ENCODE assay signal across 17 mouse cellular contexts in the genomic region with DNA sequence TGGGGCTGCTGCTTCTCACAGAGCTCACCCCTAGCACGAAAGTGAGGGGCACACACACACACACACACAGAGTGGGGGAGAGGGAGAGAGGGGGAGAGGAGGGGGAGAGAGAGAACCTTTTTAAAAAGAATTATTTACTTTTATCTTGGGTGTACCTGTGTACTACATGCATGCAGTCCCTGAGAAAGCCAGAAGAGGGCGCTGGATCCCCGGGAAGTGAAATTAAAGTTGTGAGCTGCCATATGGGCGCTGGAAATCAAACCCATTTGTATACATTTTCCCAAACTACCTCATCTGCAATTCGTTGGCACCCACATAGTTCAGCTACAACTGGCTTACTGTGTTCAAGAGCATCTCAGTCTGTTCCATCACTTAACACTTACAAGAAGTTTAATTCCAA. TPM values are rescaled to one million over a fixed set of nuclear protein-coding genes. Genes with fewer than 3 reads are reported as not detected.
DNase-seq lines count a peak whose midpoint lies in the region; ATAC-seq and TF ChIP-seq lines count a peak whose summit lies in the region.
"Had no signal": no experiment of that assay in that cellular context is flagged by ENCODE, and none has a peak within 500 bp of the region (broad histone marks: within the 10 kb centered on the region; RNA-seq: fewer than 3 reads in every experiment).

No protein-coding gene starts in this region.

- no peaks in the 10 kb centered on the region for H3K4me1 ChIP-seq in kidney, postnatal 0 days (replicated peaks; ENCODE audit: insufficient read depth, low read length)
- no peaks in the 10 kb centered on the region for H3K4me1 ChIP-seq in kidney, embryonic 16.5 days (ENCODE audit: insufficient read depth, low read length)
- no peaks in the 10 kb centered on the region for H3K4me1 ChIP-seq in midbrain, postnatal 0 days (ENCODE audit: insufficient read depth, low read length)
- no peaks in the 10 kb centered on the region for H3K4me1 ChIP-seq in midbrain, embryonic 15.5 days
- H3K4me1 ChIP-seq in ES-E14 (ENCODE audit: control insufficient read depth in 2 of 2, insufficient read depth in 2 of 2, low read length in 2 of 2, poor library complexity in 1 of 2) = no peaks in the 10 kb centered on the region
- H3K4me1 ChIP-seq in small intestine, adult 2 months (ENCODE audit: control insufficient read depth, insufficient read depth, insufficient read length, low read length) = no peaks in the 10 kb centered on the region
- H3K4me1 ChIP-seq: megakaryocyte, embryonic 14.5 days had no signal

- peaks cover 20% of the 10 kb centered on the region for H3K36me3 ChIP-seq in kidney, postnatal 0 days (ENCODE audit: insufficient read depth, low read length)
- peaks cover 33% of the 10 kb centered on the region for H3K36me3 ChIP-seq in kidney, embryonic 16.5 days (ENCODE audit: insufficient read depth, low read length)
- H3K36me3 ChIP-seq in midbrain, postnatal 0 days (ENCODE audit: insufficient read depth, low read length) = 0 out of 2 replicates have a peak, but pooled peaks cover 5% of the 10 kb centered on the region
- H3K36me3 ChIP-seq in midbrain, embryonic 15.5 days (replicated peaks) = no peaks in the 10 kb centered on the region
- H3K36me3 ChIP-seq in ES-E14 (ENCODE audit: control insufficient read depth, insufficient read depth, low read length, poor library complexity, severe bottlenecking) = peaks cover 13% of the 10 kb centered on the region; the same call in 1 of the 2 replicates
- H3K36me3 ChIP-seq in small intestine, adult 2 months (ENCODE audit: control insufficient read depth, insufficient read depth, low read length) = peaks cover 14% of the 10 kb centered on the region; the same call in 1 of the 2 replicates

- H3K9ac ChIP-seq in kidney, postnatal 0 days (ENCODE audit: low read depth, low read length) = no peak overlapping the region
- no peak overlapping the region for H3K9ac ChIP-seq in kidney, embryonic 16.5 days (replicated peaks; ENCODE audit: low read length)
- no peak overlapping the region for H3K9ac ChIP-seq in midbrain, postnatal 0 days (replicated peaks; ENCODE audit: low read length, poor library complexity, severe bottlenecking)
- no peak overlapping the region for H3K9ac ChIP-seq in midbrain, embryonic 15.5 days
- H3K9ac ChIP-seq in ES-E14 (ENCODE audit: insufficient read depth, low read depth, low read length, poor library complexity, severe bottlenecking) = no peak overlapping the region
- H3K9ac ChIP-seq: heart, embryonic 13.5 days had no signal

- H3K27me3 ChIP-seq in kidney, postnatal 0 days (ENCODE audit: insufficient read depth, low read length) = no peaks in the 10 kb centered on the region
- H3K27me3 ChIP-seq in kidney, embryonic 16.5 days (ENCODE audit: insufficient read depth, low read length) = no peaks in the 10 kb centered on the region
- no peaks in the 10 kb centered on the region for H3K27me3 ChIP-seq in midbrain, postnatal 0 days (ENCODE audit: insufficient read depth, low read length)
- H3K27me3 ChIP-seq in midbrain, embryonic 15.5 days (replicated peaks) = no peaks in the 10 kb centered on the region
- no peaks in the 10 kb centered on the region for H3K27me3 ChIP-seq in small intestine, adult 2 months (ENCODE audit: control insufficient read depth, insufficient read depth, low read length)
- H3K27me3 ChIP-seq: heart, embryonic 13.5 days; megakaryocyte, embryonic 14.5 days had no signal

- no peak for DNase-seq in kidney, postnatal 0 days (ENCODE audit: low spot score)
- no peak for DNase-seq in midbrain, postnatal 0 days (ENCODE audit: low spot score)
- no peak for DNase-seq in ES-E14 (ENCODE audit: low read depth, low spot score)
- DNase-seq in urinary bladder, adult 2 months (ENCODE audit: low spot score) = no peak
- no peak for DNase-seq in cerebellum, adult 11-12 months
- DNase-seq: cerebellum, adult 11 months; heart, postnatal 4 days; kidney, postnatal 10 days; thymus, postnatal 36 days had no signal

- TF ChIP-seq POLR2A in small intestine, adult 2 months (IDR thresholded peaks at IDR 0.05; ENCODE audit: low read depth, low read length) = no peak

- ATAC-seq in kidney, postnatal 0 days (replicated peaks; ENCODE audit: low FRiP score, low read depth) = no peak
- ATAC-seq in kidney, embryonic 16.5 days (ENCODE audit: low FRiP score, low TSS enrichment) = no peak
- no peak for ATAC-seq in midbrain, postnatal 0 days (ENCODE audit: low FRiP score)
- no peak for ATAC-seq in midbrain, embryonic 15.5 days (replicated peaks)
- ATAC-seq: forebrain, embryonic 14.5 days; inflammation-experienced regulatory T-cells, adult 6 months had no signal

- no peak overlapping the region for H3K27ac ChIP-seq in kidney, postnatal 0 days
- no peak overlapping the region for H3K27ac ChIP-seq in kidney, embryonic 16.5 days (ENCODE audit: low read length)
- H3K27ac ChIP-seq in midbrain, postnatal 0 days (ENCODE audit: low read depth, low read length) = no peak overlapping the region
- no peak overlapping the region for H3K27ac ChIP-seq in midbrain, embryonic 15.5 days
- H3K27ac ChIP-seq in ES-E14 (ENCODE audit: insufficient read depth, low read depth, low read length, poor library complexity, severe bottlenecking) = no peak overlapping the region
- no peak overlapping the region for H3K27ac ChIP-seq in small intestine, adult 2 months (ENCODE audit: insufficient read depth, low read depth, low read length)
- H3K27ac ChIP-seq: heart, embryonic 13.5 days had no signal

- TF ChIP-seq CTCF in kidney, postnatal 0 days (IDR thresholded peaks at IDR 0.05; ENCODE audit: low read depth) = peak; percentile 36; the same call in 1 of the 2 replicates
- TF ChIP-seq CTCF in midbrain, postnatal 0 days (IDR thresholded peaks at IDR 0.05) = peak; percentile 33
- TF ChIP-seq CTCF in small intestine, adult 2 months (IDR thresholded peaks at IDR 0.05; ENCODE audit: extremely low read depth, insufficient read length, insufficient replicate concordance, low read depth, low read length) = peak; percentile 11; the same call in 1 of the 2 replicates

- in situ Hi-C loops in ES-E14 (cut with MboI; ENCODE audit: low sequenced_read_pairs in 2 of 2, unreplicated experiment in 2 of 2) = no loop called here

- no peak overlapping the region for H3K4me2 ChIP-seq in kidney, postnatal 0 days (ENCODE audit: low read length)
- H3K4me2 ChIP-seq in kidney, embryonic 16.5 days (replicated peaks; ENCODE audit: low read depth, low read length) = no peak overlapping the region
- no peak overlapping the region for H3K4me2 ChIP-seq in midbrain, postnatal 0 days (ENCODE audit: low read depth, low read length, poor library complexity, severe bottlenecking)
- H3K4me2 ChIP-seq in midbrain, embryonic 15.5 days = no peak overlapping the region
- H3K4me2 ChIP-seq: heart, embryonic 13.5 days had no signal

- no peak overlapping the region for H3K4me3 ChIP-seq in kidney, postnatal 0 days (replicated peaks; ENCODE audit: low read depth, low read length)
- H3K4me3 ChIP-seq in kidney, embryonic 16.5 days (ENCODE audit: low read length) = no peak overlapping the region
- H3K4me3 ChIP-seq in midbrain, postnatal 0 days (ENCODE audit: low read depth, low read length) = no peak overlapping the region
- no peak overlapping the region for H3K4me3 ChIP-seq in midbrain, embryonic 15.5 days
- no peak overlapping the region for H3K4me3 ChIP-seq in ES-E14 (ENCODE audit: insufficient read depth in 1 of 2, low read depth in 1 of 2, low read length in 2 of 2, poor library complexity in 1 of 2, severe bottlenecking in 1 of 2)
- no peak overlapping the region for H3K4me3 ChIP-seq in small intestine, adult 2 months (ENCODE audit: low read depth, low read length)
- H3K4me3 ChIP-seq: erythroblast, embryonic 14.5 days; heart, embryonic 13.5 days; megakaryocyte, embryonic 14.5 days had no signal

- WGBS in kidney, postnatal 0 days = 80% methylated on average over 5 of the region's 5 CpGs
- WGBS in kidney, embryonic 16.5 days = 78% methylated on average over 5 of the region's 5 CpGs
- WGBS in midbrain, postnatal 0 days = 88% methylated on average over 5 of the region's 5 CpGs
- WGBS in midbrain, embryonic 15.5 days = 81% methylated on average over 5 of the region's 5 CpGs
- WGBS in small intestine, adult 2 months = 81% methylated on average over 5 of the region's 5 CpGs

- no peaks in the 10 kb centered on the region for H3K9me3 ChIP-seq in kidney, postnatal 0 days (replicated peaks; ENCODE audit: low read length)
- H3K9me3 ChIP-seq in kidney, embryonic 16.5 days (ENCODE audit: low read length) = no peaks in the 10 kb centered on the region
- no peaks in the 10 kb centered on the region for H3K9me3 ChIP-seq in midbrain, postnatal 0 days (ENCODE audit: low read length)
- H3K9me3 ChIP-seq in midbrain, embryonic 15.5 days = no peaks in the 10 kb centered on the region
- no peaks in the 10 kb centered on the region for H3K9me3 ChIP-seq in ES-E14 (ENCODE audit: control insufficient read depth, insufficient read depth, low read depth, low read length)
- H3K9me3 ChIP-seq: heart, embryonic 13.5 days had no signal

TF ChIP-seq in ES-E14, 5 proteins besides CTCF, POLR2A, EP300 and RAD21:
- TF ChIP-seq ZC3H11A (IDR thresholded peaks at IDR 0.05; ENCODE audit: borderline replicate concordance, low read depth, low read length) = peak; percentile 48; the same call in 1 of the 2 replicates
- no peak for TF ChIP-seq HCFC1 (IDR thresholded peaks at IDR 0.05; ENCODE audit: borderline replicate concordance, insufficient read depth, low read length)

RNA-seq across cellular contexts. Expression of gene Mthfd1l, which starts 14.3 kb away (rescaled TPM):
- polyA plus RNA-seq in kidney, postnatal 0 days (2015; fragmentation: Nextera tagmentation; extraction: Ambion mirVana) = 9.1 and 10.7 TPM in 2 replicates
- 16.7 and 18.0 TPM in 2 replicates for polyA plus RNA-seq in kidney, embryonic 16.5 days (2015; fragmentation: Nextera tagmentation; extraction: Ambion mirVana)
- 9.2 and 10.3 TPM in 2 replicates for total RNA-seq in midbrain, postnatal 0 days (2014; rRNA removed)
- polyA plus RNA-seq in midbrain, postnatal 0 days (2015; fragmentation: Nextera tagmentation; extraction: Ambion mirVana) = 7.9 and 8.6 TPM in 2 replicates
- polyA plus RNA-seq in midbrain, embryonic 15.5 days (2015; fragmentation: Nextera tagmentation; extraction: Ambion mirVana) = 6.0 TPM in 2 replicates
- 48.5 and 67.0 TPM in 2 replicates for total RNA-seq in ES-E14 (2012; rRNA removed)
- 0.81 and 1.3 TPM in 2 replicates for polyA plus RNA-seq in small intestine, adult 2 months (2012; rRNA removed)
- polyA plus RNA-seq in urinary bladder, adult 2 months (2012; rRNA removed) = 11.0 and 12.7 TPM in 2 replicates
